In the genomic region with DNA sequence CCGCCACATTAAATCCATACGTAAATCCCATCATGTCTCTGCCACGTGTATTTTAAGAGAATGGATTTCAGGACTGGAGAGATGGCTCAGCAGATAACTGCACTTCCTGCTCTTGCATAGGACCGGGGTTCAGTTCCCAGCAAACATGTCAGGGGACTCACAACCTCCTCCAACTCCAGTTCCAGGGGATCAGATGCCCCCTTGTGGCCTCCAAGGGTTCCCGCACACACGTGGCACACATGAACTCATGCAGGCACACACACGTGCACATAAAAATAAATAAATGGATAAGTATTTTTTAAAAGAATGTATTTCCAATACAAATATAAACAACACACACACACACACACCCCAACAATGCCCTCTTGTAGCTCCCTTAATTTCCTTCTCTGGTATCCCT, we compare ENCODE assay signal across 29 mouse cellular contexts. TPM values are rescaled to one million over a fixed set of nuclear protein-coding genes. Genes with fewer than 3 reads are reported as not detected.
A peak's percentile ranks its signal among the peaks of the same experiment; 100 is the strongest.
DNase-seq lines count a peak whose midpoint lies in the region; ATAC-seq and TF ChIP-seq lines count a peak whose summit lies in the region.
"Had no signal": no experiment of that assay in that cellular context is flagged by ENCODE, and none has a peak within 500 bp of the region (broad histone marks: within the 10 kb centered on the region; RNA-seq: fewer than 3 reads in every experiment).

No protein-coding gene starts in this region.

- H3K9me3 ChIP-seq in forebrain, postnatal 0 days (ENCODE audit: low read length) = no peaks in the 10 kb centered on the region
- no peaks in the 10 kb centered on the region for H3K9me3 ChIP-seq in forebrain, embryonic 15.5 days
- no peaks in the 10 kb centered on the region for H3K9me3 ChIP-seq in kidney, postnatal 0 days (replicated peaks; ENCODE audit: low read length)
- H3K9me3 ChIP-seq in lung, postnatal 0 days (ENCODE audit: low read length) = no peaks in the 10 kb centered on the region
- H3K9me3 ChIP-seq: embryonic facial prominence, embryonic 15.5 days; heart, embryonic 13.5 days; limb, embryonic 12.5 days; liver, embryonic 15.5 days; neural tube, embryonic 13.5 days; stomach, embryonic 15.5 days had no signal

- H3K36me3 ChIP-seq in forebrain, postnatal 0 days (ENCODE audit: insufficient read depth) = peaks cover 27% of the 10 kb centered on the region; the same call in 1 of the 2 replicates
- H3K36me3 ChIP-seq in forebrain, embryonic 15.5 days = no peaks in the 10 kb centered on the region
- H3K36me3 ChIP-seq in kidney, postnatal 0 days (ENCODE audit: insufficient read depth, low read length) = peaks cover 31% of the 10 kb centered on the region
- H3K36me3 ChIP-seq in lung, postnatal 0 days (ENCODE audit: insufficient read depth, low read length) = peaks cover 18% of the 10 kb centered on the region
- H3K36me3 ChIP-seq: limb, embryonic 12.5 days had no signal

- no peaks in the 10 kb centered on the region for H3K4me1 ChIP-seq in forebrain, postnatal 0 days (ENCODE audit: insufficient read depth)
- no peaks in the 10 kb centered on the region for H3K4me1 ChIP-seq in forebrain, embryonic 15.5 days
- peaks cover 11% of the 10 kb centered on the region; the same call in 1 of the 2 replicates for H3K4me1 ChIP-seq in kidney, postnatal 0 days (replicated peaks; ENCODE audit: insufficient read depth, low read length)
- H3K4me1 ChIP-seq in lung, postnatal 0 days (ENCODE audit: insufficient read depth, low read depth, low read length) = no peaks in the 10 kb centered on the region
- H3K4me1 ChIP-seq: neural tube, embryonic 13.5 days; stomach, embryonic 15.5 days had no signal

- H3K4me3 ChIP-seq in forebrain, postnatal 0 days (ENCODE audit: low read depth, low read length) = no peak overlapping the region
- H3K4me3 ChIP-seq in forebrain, embryonic 15.5 days = no peak overlapping the region
- H3K4me3 ChIP-seq in kidney, postnatal 0 days (replicated peaks; ENCODE audit: low read depth, low read length) = no peak overlapping the region
- H3K4me3 ChIP-seq in lung, postnatal 0 days (ENCODE audit: low read depth, low read length) = no peak overlapping the region
- H3K4me3 ChIP-seq: embryonic facial prominence, embryonic 15.5 days; heart, embryonic 13.5 days; limb, embryonic 12.5 days; liver, embryonic 15.5 days; neural tube, embryonic 13.5 days; stomach, embryonic 15.5 days had no signal

- H3K27ac ChIP-seq in forebrain, postnatal 0 days (ENCODE audit: low read depth, low read length) = no peak overlapping the region
- no peak overlapping the region for H3K27ac ChIP-seq in forebrain, embryonic 15.5 days (replicated peaks)
- H3K27ac ChIP-seq in kidney, postnatal 0 days = no peak overlapping the region
- no peak overlapping the region for H3K27ac ChIP-seq in lung, postnatal 0 days (ENCODE audit: low read length)
- H3K27ac ChIP-seq: embryonic facial prominence, embryonic 15.5 days; heart, embryonic 13.5 days; hindbrain, embryonic 14.5 days; limb, embryonic 12.5 days; liver, embryonic 15.5 days; macrophage; neural tube, embryonic 13.5 days; stomach, embryonic 15.5 days had no signal

- ATAC-seq in forebrain, postnatal 0 days = no peak
- ATAC-seq in forebrain, embryonic 15.5 days (replicated peaks) = no peak
- ATAC-seq in kidney, postnatal 0 days (replicated peaks; ENCODE audit: low FRiP score, low read depth) = no peak
- no peak for ATAC-seq in lung, postnatal 0 days
- ATAC-seq: intestine, embryonic 16.5 days had no signal

- no peak for TF ChIP-seq EP300 in lung, postnatal 0 days (IDR thresholded peaks at IDR 0.05)

- WGBS in forebrain, postnatal 0 days = 95% methylated on average over 7 of the region's 7 CpGs
- 96% methylated on average over 7 of the region's 7 CpGs for WGBS in forebrain, embryonic 15.5 days
- 94% methylated on average over 7 of the region's 7 CpGs for WGBS in kidney, postnatal 0 days
- 91% methylated on average over 7 of the region's 7 CpGs for WGBS in lung, postnatal 0 days

- DNase-seq in forebrain, postnatal 0 days = no peak
- DNase-seq in kidney, postnatal 0 days (ENCODE audit: low spot score) = no peak
- no peak for DNase-seq in kidney, postnatal 36 days
- DNase-seq in lung, postnatal 0 days (ENCODE audit: low spot score) = no peak
- no peak for DNase-seq in lung, postnatal 25 days (ENCODE audit: low spot score)
- DNase-seq in right cerebral cortex, adult 18-20 months = no peak
- DNase-seq: adrenal gland, adult 8-10 months; cerebellum, postnatal 36 days; kidney, postnatal 14 days; layer of hippocampus, adult 9-11 months; thymus, adult 2 months had no signal

- H3K9ac ChIP-seq in forebrain, postnatal 0 days = no peak overlapping the region
- H3K9ac ChIP-seq in forebrain, embryonic 15.5 days (replicated peaks) = no peak overlapping the region
- H3K9ac ChIP-seq in kidney, postnatal 0 days (ENCODE audit: low read depth, low read length) = no peak overlapping the region
- no peak overlapping the region for H3K9ac ChIP-seq in lung, postnatal 0 days (replicated peaks; ENCODE audit: low read depth)
- H3K9ac ChIP-seq: embryonic facial prominence, embryonic 15.5 days; heart, embryonic 13.5 days; hindbrain, embryonic 14.5 days; limb, embryonic 12.5 days; liver, embryonic 15.5 days; neural tube, embryonic 13.5 days; stomach, embryonic 15.5 days had no signal

- H3K4me2 ChIP-seq in forebrain, postnatal 0 days (ENCODE audit: low read depth) = no peak overlapping the region
- no peak overlapping the region for H3K4me2 ChIP-seq in forebrain, embryonic 15.5 days (replicated peaks)
- H3K4me2 ChIP-seq in kidney, postnatal 0 days (ENCODE audit: low read length) = no peak overlapping the region
- H3K4me2 ChIP-seq in lung, postnatal 0 days (replicated peaks; ENCODE audit: low read depth, low read length) = no peak overlapping the region
- H3K4me2 ChIP-seq: embryonic facial prominence, embryonic 15.5 days; heart, embryonic 13.5 days; hindbrain, embryonic 14.5 days; limb, embryonic 12.5 days; liver, embryonic 15.5 days; midbrain, embryonic 11.5 days; neural tube, embryonic 13.5 days; stomach, embryonic 15.5 days had no signal

- peak; percentile 11; the same call in 1 of the 2 replicates for TF ChIP-seq CTCF in forebrain, postnatal 0 days (IDR thresholded peaks at IDR 0.05; ENCODE audit: low read depth)
- peak; percentile 35; the same call in 1 of the 2 replicates for TF ChIP-seq CTCF in kidney, postnatal 0 days (IDR thresholded peaks at IDR 0.05; ENCODE audit: low read depth)
- peak; percentile 24; the same call in 1 of the 2 replicates for TF ChIP-seq CTCF in lung, postnatal 0 days (IDR thresholded peaks at IDR 0.05)

- H3K27me3 ChIP-seq in forebrain, postnatal 0 days (ENCODE audit: insufficient read depth, low read length) = no peaks in the 10 kb centered on the region
- no peaks in the 10 kb centered on the region for H3K27me3 ChIP-seq in forebrain, embryonic 15.5 days
- H3K27me3 ChIP-seq in kidney, postnatal 0 days (ENCODE audit: insufficient read depth, low read length) = no peaks in the 10 kb centered on the region
- no peaks in the 10 kb centered on the region for H3K27me3 ChIP-seq in lung, postnatal 0 days (replicated peaks; ENCODE audit: insufficient read depth, low read length)
- H3K27me3 ChIP-seq: CH12.LX; embryonic facial prominence, embryonic 15.5 days; heart, embryonic 13.5 days; liver, embryonic 15.5 days; neural tube, embryonic 13.5 days; stomach, embryonic 15.5 days had no signal

RNA-seq across cellular contexts. Expression of a gene that starts 7.1 kb away (rescaled TPM):
- not detected in 2 replicates for total RNA-seq in forebrain, postnatal 0 days (2014; rRNA removed)
- not detected in 2 replicates for polyA plus RNA-seq in forebrain, postnatal 0 days (2015; fragmentation: Nextera tagmentation; extraction: Ambion mirVana)
- polyA plus RNA-seq in forebrain, embryonic 15.5 days (2015; fragmentation: Nextera tagmentation; extraction: Ambion mirVana) = not detected in 2 replicates
- not detected in 2 replicates for polyA plus RNA-seq in kidney, postnatal 0 days (2015; fragmentation: Nextera tagmentation; extraction: Ambion mirVana)
- polyA plus RNA-seq in lung, postnatal 0 days (2015; fragmentation: Nextera tagmentation; extraction: Ambion mirVana) = 0.20 TPM in 1 of 2 replicates, not detected in the other
- total RNA-seq: adrenal gland, adult 8-10 months; CH12.LX; gastrocnemius, adult 18-20 months; granulocyte monocyte progenitor cell, adult 5-6 weeks; heart, postnatal 25 days; left cerebral cortex, postnatal 10 days had no signal
- polyA plus RNA-seq: embryonic facial prominence, embryonic 15.5 days; heart, embryonic 13.5 days; hindbrain, embryonic 14.5 days; intestine, embryonic 16.5 days; limb, embryonic 12.5 days; liver, embryonic 15.5 days; macrophage; midbrain, embryonic 11.5 days; neural tube, embryonic 13.5 days; spleen, adult 2 months; stomach, embryonic 15.5 days; thymus, adult 2 months; urinary bladder, adult 2 months had no signal

RNA-seq across cellular contexts. Expression of a gene that starts 9.9 kb away (rescaled TPM):
- total RNA-seq in forebrain, postnatal 0 days (2014; rRNA removed) = 32.8 and 35.5 TPM in 2 replicates
- 25.1 and 31.0 TPM in 2 replicates for polyA plus RNA-seq in forebrain, postnatal 0 days (2015; fragmentation: Nextera tagmentation; extraction: Ambion mirVana)
- 11.0 and 13.0 TPM in 2 replicates for polyA plus RNA-seq in forebrain, embryonic 15.5 days (2015; fragmentation: Nextera tagmentation; extraction: Ambion mirVana)
- polyA plus RNA-seq in kidney, postnatal 0 days (2015; fragmentation: Nextera tagmentation; extraction: Ambion mirVana) = 51.7 and 57.9 TPM in 2 replicates
- 78.2 and 80.0 TPM in 2 replicates for polyA plus RNA-seq in lung, postnatal 0 days (2015; fragmentation: Nextera tagmentation; extraction: Ambion mirVana)

RNA-seq across cellular contexts. Expression of a gene that starts 10.1 kb away (rescaled TPM):
- 0.31 TPM in 1 of 2 replicates, not detected in the other for total RNA-seq in forebrain, postnatal 0 days (2014; rRNA removed)
- not detected in 2 replicates for polyA plus RNA-seq in forebrain, postnatal 0 days (2015; fragmentation: Nextera tagmentation; extraction: Ambion mirVana)
- polyA plus RNA-seq in forebrain, embryonic 15.5 days (2015; fragmentation: Nextera tagmentation; extraction: Ambion mirVana) = not detected in 2 replicates
- 1.6 and 1.8 TPM in 2 replicates for polyA plus RNA-seq in kidney, postnatal 0 days (2015; fragmentation: Nextera tagmentation; extraction: Ambion mirVana)
- polyA plus RNA-seq in lung, postnatal 0 days (2015; fragmentation: Nextera tagmentation; extraction: Ambion mirVana) = 0.06 TPM in 1 of 2 replicates, not detected in the other
- total RNA-seq: adrenal gland, adult 8-10 months; CH12.LX; gastrocnemius, adult 18-20 months; granulocyte monocyte progenitor cell, adult 5-6 weeks; left cerebral cortex, postnatal 10 days had no signal
- polyA plus RNA-seq: hindbrain, embryonic 14.5 days; macrophage; midbrain, embryonic 11.5 days had no signal

RNA-seq across cellular contexts. Expression of a gene that starts 51.3 kb away (rescaled TPM):
- total RNA-seq in forebrain, postnatal 0 days (2014; rRNA removed) = 56.6 and 60.3 TPM in 2 replicates
- 45.5 and 46.4 TPM in 2 replicates for polyA plus RNA-seq in forebrain, postnatal 0 days (2015; fragmentation: Nextera tagmentation; extraction: Ambion mirVana)
- 46.2 and 48.5 TPM in 2 replicates for polyA plus RNA-seq in forebrain, embryonic 15.5 days (2015; fragmentation: Nextera tagmentation; extraction: Ambion mirVana)
- polyA plus RNA-seq in kidney, postnatal 0 days (2015; fragmentation: Nextera tagmentation; extraction: Ambion mirVana) = 3.5 and 4.2 TPM in 2 replicates
- 0.84 and 2.2 TPM in 2 replicates for polyA plus RNA-seq in lung, postnatal 0 days (2015; fragmentation: Nextera tagmentation; extraction: Ambion mirVana)
- total RNA-seq: granulocyte monocyte progenitor cell, adult 5-6 weeks had no signal
- polyA plus RNA-seq: macrophage had no signal
